Mouse (Mus musculus): ENCODE data around the gene Fbxo45.
A peak's percentile ranks its signal among the peaks of the same experiment; 100 is the strongest.
"Not testable (repeated sequence)": the region's sequence is repeated elsewhere in the genome, so short reads cannot be mapped to it uniquely, and the experiment has no call there.

The Fbxo45 gene

DNA sequence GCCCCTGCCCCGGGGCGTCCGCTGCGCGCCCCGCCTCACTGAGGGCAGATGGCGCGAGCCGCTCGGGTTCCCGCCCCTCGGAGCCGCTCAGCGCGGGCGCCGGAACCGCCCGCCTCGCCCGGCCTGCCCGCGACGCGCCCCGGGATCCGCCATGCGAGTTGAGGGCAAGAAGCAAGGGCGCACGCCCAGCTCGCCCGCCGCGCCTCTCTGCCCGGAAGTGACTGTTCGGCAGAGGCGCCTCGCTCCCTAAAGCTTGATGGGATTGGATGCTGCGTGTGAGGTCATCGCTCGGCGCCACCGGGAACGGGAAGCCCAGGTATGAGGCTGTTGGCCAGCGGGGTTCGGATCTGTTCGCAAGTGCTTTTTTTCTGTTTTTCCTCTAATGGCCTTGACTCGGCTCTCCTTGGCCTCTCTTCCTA, at the start of gene Fbxo45, which contains the start of gene Wdr53:
Gene Fbxo45 (minus strand): TSS at position 207 of the 419 bp plus-strand sequence.
Gene Wdr53 (plus strand): TSS at position 276 of the 419 bp plus-strand sequence.
- DNase-seq (ENCODE audit: low spot score in 2 of 2), result peak; percentile 88 to 92

DNA sequence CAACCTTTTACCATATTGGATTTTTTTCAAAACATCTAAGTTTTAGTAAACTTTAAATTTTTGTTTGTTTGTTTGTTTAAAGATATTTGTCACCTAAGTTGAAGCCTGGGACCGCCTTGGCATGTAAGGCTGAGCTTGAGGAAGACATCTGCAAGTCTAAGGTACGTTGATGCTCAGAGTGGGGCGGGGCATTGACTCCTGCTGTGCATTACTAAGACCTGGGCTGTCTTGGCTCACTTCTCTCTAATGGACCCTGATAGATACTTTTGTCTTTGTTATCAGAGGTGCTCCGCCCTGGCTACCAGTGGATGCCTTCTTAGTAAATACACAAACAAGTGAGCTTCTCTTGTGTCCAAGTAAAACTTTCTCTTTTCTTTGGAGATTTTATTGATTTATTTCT, 44.9 kb upstream of the Fbxo45 start:
- no peak for DNase-seq (ENCODE audit: low spot score in 2 of 2)

DNA sequence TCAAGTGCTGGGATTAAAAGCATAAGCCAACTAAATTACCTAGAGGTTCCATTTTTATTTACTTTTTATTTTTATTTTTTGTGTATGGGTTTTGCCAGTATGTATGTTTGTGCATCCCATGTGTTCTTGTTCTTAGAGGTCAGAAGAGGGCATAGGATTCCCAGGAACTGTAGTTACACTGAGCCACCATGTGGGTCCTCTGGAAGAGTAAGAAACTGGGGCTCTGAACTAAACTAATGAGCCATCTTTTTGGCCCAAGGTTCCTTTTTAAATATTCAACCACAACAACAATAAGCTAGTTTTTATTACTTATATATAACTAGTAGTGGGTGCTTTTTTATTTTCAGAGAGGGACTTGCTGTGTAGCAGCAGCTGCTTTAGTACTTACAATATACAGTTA, 35.6 kb upstream of the Fbxo45 start:
- DNase-seq (ENCODE audit: low spot score in 2 of 2), result no peak

DNA sequence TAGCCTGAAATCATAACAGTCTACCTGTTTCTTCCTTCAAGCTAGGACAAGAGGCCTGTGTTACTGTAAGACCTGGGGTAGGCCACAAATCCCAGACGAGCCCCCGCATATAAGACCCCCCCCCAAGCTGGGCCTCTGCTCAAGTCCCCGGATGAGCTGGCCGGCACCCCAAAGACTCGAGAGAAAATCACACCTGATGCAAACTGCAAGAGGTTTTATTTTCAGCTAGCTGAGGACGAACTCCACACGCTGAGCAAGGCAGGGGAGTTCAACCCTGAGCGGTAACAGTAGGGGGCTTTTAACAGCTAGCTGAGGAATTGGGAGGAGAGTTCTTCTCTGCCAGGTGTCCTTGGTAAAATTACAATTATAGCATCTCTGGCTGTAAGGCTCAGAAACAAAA, 33.3 kb upstream of the Fbxo45 start:
- DNase-seq (ENCODE audit: low spot score in 2 of 2), result no peak

DNA sequence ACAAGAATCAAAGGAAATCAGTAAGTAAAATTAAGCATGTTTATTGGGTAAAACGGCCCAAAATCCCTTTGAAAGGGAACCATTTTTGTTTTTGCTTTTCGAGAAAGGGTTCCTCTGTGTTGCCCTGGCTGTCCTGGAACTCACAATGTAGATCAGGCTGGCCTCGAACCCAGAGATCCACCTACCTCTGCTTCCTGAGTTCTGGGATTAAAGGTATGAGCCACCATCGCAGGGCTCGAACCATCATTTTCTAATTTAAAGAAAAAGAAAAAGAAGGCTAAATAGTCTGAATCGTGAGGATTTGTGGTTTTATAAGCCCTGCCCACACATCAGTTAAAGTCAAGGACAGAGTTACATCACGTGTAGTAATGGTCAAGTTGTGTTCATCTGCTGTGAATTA, 31.4 kb upstream of the Fbxo45 start:
- DNase-seq (ENCODE audit: low spot score in 2 of 2), result no peak

DNA sequence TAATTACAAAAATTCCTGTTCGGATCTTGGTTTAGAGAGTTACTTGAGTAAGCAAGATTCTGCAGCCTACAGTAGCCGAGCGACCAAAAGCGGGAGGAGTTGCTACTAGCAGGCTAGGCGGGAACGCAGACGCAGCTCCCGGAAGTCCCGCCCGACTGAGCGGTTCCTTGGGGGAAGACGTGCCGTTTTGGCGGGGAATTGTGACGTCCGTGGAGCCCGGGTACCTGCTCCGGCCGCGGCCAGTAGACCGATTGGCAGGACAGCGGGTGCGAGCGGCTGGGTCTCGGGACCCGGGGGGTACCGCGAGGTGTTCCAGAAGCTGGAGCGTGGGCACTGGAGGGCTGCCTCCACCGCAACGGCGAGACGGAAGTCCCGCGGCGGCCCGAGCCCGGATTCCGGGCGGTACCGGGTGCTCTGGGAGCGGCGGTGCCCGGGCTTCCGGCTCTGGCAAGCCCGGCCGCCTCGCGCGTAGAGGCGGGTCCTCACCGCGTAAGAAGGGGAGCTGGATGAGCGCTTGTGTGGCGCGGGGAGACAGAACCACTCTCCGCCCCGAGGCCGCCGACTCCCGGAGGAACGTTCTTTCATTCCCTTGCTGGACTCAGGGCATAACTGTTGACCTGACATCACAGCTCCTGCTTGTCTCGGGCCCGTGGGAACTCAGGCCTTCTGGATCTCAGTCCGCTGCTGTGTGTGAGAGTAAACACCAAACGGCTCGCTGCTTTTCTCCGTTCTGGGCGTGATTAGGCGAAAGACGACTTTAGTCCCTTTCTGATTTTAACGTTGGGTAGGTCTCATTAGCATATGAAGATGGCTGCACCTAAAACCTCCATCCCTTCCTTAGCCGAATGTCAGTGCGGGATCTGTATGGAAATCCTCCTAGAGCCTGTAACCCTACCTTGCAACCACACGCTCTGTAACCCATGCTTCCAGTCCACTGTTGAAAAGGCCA, 30.6 kb upstream of the Fbxo45 start, which contains the start of gene Rnf168:
Gene Rnf168 (plus strand): TSS at position 152 of the 949 bp plus-strand sequence.
- DNase-seq (ENCODE audit: low spot score in 2 of 2), result peak; percentile 69 to 70

DNA sequence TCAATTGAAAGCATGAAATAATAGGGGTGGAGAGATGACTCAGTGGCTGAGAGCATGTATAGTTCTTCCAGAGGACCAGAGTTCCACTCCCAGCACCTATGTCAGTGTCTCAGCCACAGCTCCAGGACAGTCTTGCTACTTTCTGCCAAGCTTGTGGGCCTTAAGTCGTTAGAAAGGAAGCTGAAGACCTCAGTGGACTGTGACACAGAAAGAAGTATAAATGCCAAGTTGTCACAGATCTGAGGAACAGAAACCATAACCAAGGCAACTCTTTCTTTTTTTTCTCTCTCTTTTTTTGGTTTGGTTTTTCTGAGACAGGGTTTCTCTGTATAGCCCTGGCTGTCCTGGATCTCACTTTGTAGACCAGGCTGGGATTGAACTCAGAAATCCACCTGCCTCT, 28.9 kb upstream of the Fbxo45 start:
- DNase-seq (ENCODE audit: low spot score in 2 of 2), result no peak

DNA sequence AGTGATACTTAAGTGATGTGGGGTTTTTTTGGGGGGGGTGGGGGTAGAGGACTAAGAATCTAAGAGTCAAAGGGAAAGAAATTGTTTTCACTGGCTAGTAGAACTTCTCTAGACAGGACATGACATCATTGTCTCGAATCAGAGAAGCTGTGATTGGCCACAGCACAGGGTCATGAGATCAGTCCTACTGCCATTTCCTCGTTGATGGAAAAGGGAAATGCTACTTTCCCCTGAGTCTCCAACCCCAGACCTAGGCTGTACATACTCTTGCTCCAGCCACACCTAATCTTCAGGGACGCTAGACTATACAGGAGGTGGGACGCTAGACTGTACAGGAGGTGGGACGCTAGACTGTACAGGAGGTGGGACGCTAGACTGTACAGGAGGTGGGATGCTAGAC, 28.1 kb upstream of the Fbxo45 start:
- DNase-seq (ENCODE audit: low spot score in 2 of 2), result no peak

DNA sequence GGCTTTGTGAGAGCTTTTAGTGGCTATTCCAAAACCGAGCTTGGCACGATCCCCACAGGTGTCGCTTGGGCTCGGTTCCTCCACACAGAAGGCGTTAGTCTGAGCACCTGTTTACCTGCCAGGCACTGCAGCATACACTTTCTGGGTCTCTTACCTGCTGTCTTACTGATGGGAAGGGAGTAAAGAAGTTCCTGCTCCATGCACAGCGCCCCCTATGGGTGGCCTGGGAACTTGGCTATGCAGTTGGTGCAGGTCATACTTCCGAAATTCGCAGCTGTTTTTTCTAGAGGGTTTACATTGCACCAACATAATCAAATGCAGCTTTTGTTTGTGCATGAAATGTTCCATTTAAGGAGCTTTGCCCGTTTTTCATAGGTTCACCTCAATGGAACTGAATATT, 26.4 kb upstream of the Fbxo45 start:
- DNase-seq (ENCODE audit: low spot score in 2 of 2), result peak; percentile 9 to 31

DNA sequence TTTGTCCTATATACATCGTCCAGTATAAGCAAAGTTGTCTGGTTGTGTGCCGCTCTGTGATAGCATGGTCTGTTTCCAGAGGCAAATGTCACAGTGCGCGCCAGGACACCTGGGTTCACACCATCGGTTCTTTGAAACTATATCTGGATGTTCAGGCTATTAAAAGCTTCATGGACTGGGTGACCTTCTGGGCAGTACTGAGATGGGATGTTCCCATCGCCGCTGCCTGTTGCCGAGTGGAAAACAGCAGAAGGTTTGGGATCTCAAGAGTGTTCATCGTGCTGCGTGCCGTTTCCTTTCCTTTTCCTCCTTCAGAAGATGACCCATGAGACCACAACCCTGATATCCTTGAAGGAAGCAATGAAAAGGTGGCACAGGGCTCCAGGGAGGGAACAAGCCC, 24.3 kb upstream of the Fbxo45 start, which contains the start of gene Smco1:
Gene Smco1 (plus strand): TSS at position 178 of the 400 bp plus-strand sequence.
- DNase-seq (ENCODE audit: low spot score in 2 of 2), result no peak

DNA sequence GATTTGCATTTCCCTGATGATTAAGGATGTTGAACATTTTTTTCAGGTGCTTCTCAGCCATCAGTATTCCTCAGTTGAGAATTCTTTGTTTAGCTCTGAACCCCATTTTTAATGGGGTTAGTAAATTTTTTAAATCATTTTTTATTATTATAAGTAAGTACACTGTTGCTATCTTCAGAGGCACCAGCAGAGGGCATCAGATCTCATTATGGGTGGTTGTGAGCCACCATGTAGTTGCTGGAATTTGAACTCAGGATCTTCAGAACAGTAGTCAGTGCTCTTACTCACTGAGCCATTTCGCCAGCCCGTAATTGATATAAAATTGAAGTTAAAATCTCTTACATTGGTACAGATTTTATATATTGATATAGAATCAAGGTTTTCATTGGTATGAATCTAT, 17.3 kb upstream of the Fbxo45 start:
- DNase-seq (ENCODE audit: low spot score in 2 of 2), result peak; percentile 20 to 42

DNA sequence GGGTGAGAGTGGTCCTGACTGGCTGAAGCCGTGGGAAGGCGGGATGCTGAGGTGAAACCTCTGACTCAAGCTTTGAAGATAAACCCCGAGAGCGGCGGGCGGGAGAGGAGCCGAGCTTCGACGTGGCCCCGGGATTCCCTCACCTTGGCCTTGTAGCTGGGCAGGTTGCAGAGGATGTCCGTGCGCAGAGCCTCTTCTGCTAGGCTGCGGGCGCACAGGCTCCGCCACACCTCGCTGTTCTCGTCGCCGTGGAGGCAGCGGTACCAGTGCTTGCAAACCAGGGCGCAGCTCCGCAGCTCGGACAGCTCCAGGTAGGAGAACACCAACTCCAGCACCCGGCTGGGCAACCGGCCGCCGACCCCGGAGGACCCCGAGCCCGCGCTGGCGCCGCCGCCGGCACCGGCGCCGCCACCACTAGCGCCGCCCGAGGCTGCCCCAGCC, 587 bp downstream of the Fbxo45 start:
- peak; percentile 25 to 27 for DNase-seq (ENCODE audit: low spot score in 2 of 2)

DNA sequence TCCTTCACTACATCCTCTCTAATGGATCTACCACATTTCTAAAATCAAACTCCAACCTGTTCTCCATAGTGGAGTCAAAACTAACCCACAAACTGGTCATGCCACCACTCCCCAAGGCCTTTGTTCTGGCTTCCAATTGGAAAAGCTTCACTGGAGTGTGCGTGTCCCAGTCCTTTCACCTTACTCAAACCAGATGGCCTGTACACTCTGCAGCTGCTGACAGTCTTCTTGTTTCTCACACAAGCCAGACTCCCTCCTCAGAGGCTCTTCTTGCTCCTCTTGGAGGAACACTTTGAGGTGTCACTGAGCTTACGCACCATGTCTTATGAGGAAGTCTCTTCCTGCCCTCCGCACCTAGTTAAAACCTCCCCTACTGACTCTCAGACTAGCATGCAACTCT, 3.1 kb downstream of the Fbxo45 start:
- DNase-seq (ENCODE audit: low spot score in 2 of 2), result no peak

DNA sequence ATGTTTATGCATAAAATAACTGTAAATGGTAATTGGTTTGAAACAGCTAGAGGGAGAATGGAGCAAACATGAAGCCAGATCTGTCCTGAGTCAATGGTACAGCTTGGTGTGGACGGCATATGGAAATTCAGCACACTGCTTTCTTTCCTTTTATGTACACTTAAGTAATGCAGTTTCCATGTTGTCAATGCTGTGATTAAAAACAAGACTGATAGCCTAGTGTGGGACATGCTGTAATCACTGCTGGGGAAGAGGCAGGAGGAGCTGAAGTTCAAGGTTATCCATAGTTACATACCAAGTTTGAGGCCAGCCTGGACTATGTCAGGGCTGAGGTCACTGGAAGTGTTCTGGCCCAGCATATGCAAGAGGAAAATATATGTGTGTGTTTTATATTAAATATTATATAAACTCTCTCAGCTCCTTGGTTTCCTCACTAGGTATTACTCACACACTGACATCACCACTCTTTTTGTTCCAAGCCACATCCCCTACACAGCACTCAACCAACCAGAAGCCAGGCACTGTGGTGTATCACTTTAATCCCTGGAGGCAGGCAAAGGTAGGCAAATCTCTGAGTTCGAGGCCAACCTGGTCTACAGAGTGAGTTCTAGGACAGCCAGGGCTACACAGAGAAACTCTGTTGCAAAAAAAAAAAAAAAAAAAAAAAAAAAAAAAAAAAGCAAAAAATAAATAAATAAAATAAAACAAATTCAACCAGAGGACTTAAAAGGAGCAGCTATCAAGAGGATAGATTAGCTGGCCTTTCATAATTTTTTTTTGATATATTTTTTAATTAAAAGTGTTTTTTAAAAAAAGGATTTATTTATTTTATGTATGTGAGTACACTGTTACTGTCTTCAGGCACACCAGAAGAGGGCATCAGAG, 7.3 kb downstream of the Fbxo45 start:
- DNase-seq (ENCODE audit: low spot score in 2 of 2), result no peak

DNA sequence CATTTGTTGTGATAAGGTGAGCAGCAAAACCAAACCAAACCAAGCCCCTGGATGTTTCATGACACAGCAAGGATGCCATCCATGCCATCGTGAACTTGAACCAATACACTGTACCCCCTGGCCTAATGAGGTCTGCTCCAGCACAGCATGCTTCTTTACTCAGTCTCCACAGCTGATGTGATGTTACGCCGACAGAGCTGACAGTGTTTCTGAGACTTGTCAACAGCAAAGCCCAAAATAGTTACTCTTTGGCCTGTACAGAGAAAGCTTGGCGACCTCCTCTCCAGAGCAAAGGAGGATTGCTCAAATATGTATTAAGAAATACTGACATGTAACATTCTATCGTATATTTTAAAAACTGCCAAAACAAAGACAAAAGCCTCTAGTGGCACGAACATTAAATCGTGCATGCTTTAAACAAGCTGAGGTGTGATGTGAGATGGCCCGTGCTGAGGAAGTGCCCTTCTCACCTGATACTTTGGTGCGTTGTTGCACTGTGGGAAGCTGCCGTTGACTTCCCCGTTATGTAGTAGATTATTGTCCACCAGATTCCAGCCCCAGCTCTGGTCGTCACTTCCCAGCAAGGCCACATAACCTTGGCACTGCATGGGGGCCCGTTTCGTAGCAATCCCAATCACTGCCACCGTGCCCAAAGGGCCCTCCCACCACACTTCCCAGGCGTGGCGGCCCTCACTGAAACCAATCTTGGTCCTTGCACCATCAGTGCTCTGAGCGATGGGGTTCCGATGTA, 8.9 kb downstream of the Fbxo45 start:
- DNase-seq (ENCODE audit: low spot score in 2 of 2), result no peak

DNA sequence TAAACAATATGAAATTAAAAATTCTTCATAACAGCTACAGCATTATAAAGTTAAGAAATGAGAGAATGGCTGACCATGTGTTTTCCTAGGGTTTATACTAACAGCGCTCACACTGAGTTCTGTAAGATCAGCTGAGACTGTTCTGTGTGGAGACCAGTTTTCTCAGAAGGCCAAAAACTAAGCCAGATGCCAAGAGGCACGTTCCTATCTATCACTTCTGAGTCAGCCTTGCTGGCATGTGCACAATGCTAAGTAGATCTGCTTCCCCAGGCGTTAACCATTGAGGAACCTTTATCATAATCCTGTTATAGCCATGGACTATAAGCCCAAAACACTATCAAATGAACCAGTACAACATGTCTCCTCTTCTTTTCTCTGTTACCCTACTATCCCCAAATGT, 14.9 kb downstream of the Fbxo45 start:
- DNase-seq (ENCODE audit: low spot score in 2 of 2), result not testable (repeated sequence)

DNA sequence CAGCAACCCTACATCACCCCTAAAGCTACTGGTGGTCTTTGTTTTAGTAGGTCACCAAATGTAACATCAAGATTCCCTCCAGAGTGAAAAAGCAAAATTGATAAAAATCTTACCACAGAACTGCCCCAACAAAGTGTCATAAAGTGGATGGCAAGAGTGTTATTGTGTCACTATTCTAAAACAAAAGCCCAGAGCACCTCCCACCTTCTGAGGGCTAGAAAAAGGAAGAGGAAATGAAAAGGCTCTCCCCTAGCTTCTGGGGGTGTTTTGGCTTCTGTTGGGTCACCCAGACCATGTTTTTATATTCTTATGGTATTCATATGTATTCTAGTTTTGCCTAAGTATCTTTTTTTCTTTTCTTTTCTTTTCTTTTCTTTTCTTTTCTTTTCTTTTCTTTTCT, 24.6 kb downstream of the Fbxo45 start:
- DNase-seq (ENCODE audit: low spot score in 2 of 2), result no peak

DNA sequence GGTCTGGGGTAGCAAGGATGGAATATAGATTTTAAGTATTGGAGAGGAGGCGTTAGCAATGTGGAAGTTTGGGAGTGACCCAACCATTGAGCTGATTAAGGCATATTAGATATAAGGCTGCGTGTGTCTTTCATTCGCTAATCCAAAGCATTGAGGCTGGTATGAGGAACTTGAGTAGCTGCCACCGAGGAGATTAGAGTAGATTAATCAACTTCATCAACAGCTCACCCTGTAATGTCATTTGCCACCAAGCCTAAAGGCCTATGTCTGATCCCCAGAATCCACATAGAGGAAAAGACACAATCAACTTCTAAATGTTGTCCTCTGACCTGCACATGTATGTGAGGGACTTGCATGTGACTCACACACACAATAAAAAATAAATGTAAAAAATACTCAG, 25.2 kb downstream of the Fbxo45 start:
- no peak for DNase-seq (ENCODE audit: low spot score in 2 of 2)

DNA sequence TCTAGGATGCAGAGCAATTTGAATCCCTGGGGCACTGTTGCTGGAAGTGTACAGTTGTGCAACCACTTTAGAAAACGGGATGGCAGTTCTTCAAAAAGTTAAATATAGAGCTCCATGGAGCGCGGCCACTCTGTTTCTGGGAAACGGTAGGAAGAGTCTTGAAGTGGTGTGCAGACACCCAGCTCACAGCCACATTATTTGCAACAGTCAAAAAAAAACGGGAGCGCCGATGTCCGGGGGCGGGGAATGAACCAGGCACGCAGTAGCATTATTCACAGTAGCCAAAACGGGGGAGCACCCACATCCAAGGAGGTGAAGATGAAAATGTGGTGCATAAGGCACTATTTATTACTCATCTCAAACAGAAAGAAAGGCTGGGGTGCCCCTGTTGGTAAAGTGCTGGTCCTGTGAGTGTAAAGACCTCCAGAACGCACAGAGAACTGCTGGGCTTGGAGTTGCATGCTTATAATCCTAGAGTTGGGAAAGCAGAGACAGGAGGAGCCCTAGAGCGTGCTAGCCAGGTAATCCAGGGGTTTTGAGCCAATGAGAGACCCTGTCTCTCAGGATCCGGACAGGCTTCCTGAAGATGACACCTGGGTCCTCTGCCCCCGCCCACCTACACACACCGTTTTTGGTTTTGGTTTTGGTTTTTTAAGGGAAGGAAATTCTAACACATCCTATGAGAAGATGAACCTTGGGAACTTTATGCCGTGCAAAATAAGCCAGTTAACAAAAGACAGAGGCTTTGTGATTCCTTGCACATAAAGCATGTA, 32.0 kb downstream of the Fbxo45 start:
- DNase-seq (ENCODE audit: low spot score in 2 of 2), result no peak

DNA sequence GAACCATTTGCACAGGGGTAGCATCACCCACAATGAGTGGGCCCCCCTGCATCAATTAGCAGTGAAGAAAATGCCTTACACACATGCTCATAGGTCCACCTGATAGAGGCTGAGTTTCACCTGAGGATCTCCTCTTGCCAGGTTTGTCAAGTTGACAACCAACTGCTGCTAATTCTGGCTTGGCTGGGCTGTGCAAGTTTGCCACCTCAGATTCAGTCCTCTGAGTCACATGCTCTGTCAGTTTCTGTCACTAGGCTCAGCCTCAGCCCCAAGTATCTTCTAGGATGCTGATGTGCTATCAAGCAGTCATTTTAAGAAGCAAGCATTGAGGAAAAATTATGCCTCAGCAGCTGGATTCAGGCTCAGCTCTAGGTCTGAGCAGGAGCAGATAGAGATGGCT, 32.8 kb downstream of the Fbxo45 start:
- no peak for DNase-seq (ENCODE audit: low spot score in 2 of 2)

DNA sequence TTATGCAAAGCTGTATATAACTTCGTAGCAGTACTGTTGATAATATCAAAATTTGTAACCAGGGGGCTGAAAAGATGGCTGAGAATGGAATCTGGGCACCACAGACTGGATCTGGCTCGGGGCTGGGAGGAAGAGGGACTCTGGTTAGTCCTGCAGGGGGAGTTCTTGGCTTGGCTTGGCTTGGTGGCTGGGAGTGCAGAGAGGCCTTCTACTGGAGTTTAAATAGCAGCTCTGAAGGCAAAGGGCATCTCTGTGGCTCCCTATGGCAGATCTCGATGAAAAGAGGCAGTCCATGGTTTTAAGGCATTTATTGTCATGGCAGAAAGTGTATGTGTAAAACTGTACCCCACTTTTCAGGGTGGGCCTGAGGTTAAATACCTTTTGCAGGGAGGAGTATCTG, 42.1 kb downstream of the Fbxo45 start:
- DNase-seq (ENCODE audit: low spot score in 2 of 2), result no peak
